Mouse (Mus musculus) MEL (cell line): Measurements from ENCODE around the gene Ctr9.

Experiments
- NELFE ChIP-seq: IDR thresholded peaks from 2 replicates; pipeline ENCODE4 v1.6.1; 2011; ENCODE audit warnings: low read depth, low read length, improper control_type of control experiment
- USF1 ChIP-seq: IDR thresholded peaks from 2 replicates; pipeline ENCODE4 v1.6.1; 2014; ENCODE audit warnings: low read depth, mild to moderate bottlenecking, inconsistent platforms, low read length, improper control_type of control experiment, moderate library complexity

DNA sequence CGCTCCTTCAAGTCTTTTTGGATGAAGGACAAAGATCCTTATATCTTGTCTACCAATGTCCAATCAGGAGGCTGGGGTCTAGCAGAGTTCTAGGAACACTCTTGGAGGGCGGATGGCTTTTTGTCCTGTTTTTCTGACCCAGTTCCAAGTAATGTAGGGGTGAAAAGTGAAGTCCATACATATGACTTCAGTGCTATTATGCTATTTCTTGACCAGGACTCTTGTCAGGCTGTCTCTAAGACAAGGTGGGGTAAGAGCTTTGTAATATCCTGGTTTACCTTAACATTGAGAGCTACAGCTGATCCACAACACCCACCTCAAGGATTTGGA is 41.4 kb downstream of the Ctr9 start:
- TF ChIP-seq NELFE (no peak), USF1 (no peak)
